Mouse (Mus musculus): ENCODE measurements around the gene Gna12. TPM values are rescaled to one million over a fixed set of nuclear protein-coding genes. Genes with fewer than 3 reads are reported as not detected.
A peak's percentile ranks its signal among the peaks of the same experiment; 100 is the strongest.

The Gna12 gene
- polyA plus RNA-seq, 1 experiment from 2014 or later: 11.0 TPM

- H3K4me1 ChIP-seq: peaks cover 33% of the 10 kb centered on the region
- 93% methylated on average over 1 of the region's 1 CpGs for WGBS
- ATAC-seq: no peak
These were observed 4.1 kb downstream of the Gna12 start for GRCm38 (mm10) chr5:140826118-140826517.

GRCm38 (mm10) chr5:140824126-140824525, 6.1 kb downstream of the Gna12 start:
- no peaks in the 10 kb centered on the region for H3K9me3 ChIP-seq (replicated peaks)
- H3K4me1 ChIP-seq: peaks cover 33% of the 10 kb centered on the region
- H3K9ac ChIP-seq: no peak overlapping the region
- no peak overlapping the region for H3K4me2 ChIP-seq
- H3K36me3 ChIP-seq (ENCODE audit: poor library complexity, severe bottlenecking): no peaks in the 10 kb centered on the region
- no peak overlapping the region for H3K4me3 ChIP-seq
- 85% methylated on average over 7 of the region's 7 CpGs for WGBS
- H3K27ac ChIP-seq: no peak overlapping the region
- H3K27me3 ChIP-seq: no peaks in the 10 kb centered on the region
- no peak for ATAC-seq

More at GRCm38 (mm10) chr5:140826118-140826517, 4.1 kb downstream of the Gna12 start:
- Histone ChIP-seq H3K27me3 (no peaks in the 10 kb centered on the region), H3K36me3 (ENCODE audit: poor library complexity, severe bottlenecking) (no peaks in the 10 kb centered on the region), H3K27ac (no peak overlapping the region), H3K4me2 (no peak overlapping the region), H3K4me3 (no peak overlapping the region), H3K9me3 (replicated peaks) (no peaks in the 10 kb centered on the region), H3K9ac (no peak overlapping the region)

GRCm38 (mm10) chr5:140823386-140823785, 6.8 kb downstream of the Gna12 start:
- H3K9ac ChIP-seq: no peak overlapping the region
- H3K9me3 ChIP-seq (replicated peaks): no peaks in the 10 kb centered on the region
- H3K4me1 ChIP-seq: peaks cover 33% of the 10 kb centered on the region
- H3K27ac ChIP-seq: no peak overlapping the region
- H3K36me3 ChIP-seq (ENCODE audit: poor library complexity, severe bottlenecking): no peaks in the 10 kb centered on the region
- no peaks in the 10 kb centered on the region for H3K27me3 ChIP-seq
- 92% methylated on average over 2 of the region's 2 CpGs for WGBS
- no peak overlapping the region for H3K4me2 ChIP-seq
- ATAC-seq: no peak
- no peak overlapping the region for H3K4me3 ChIP-seq

GRCm38 (mm10) chr5:140821951-140822350, 8.3 kb downstream of the Gna12 start:
- Histone ChIP-seq H3K27me3 (no peaks in the 10 kb centered on the region), H3K36me3 (ENCODE audit: poor library complexity, severe bottlenecking) (0 out of 2 replicates have a peak, but pooled peaks cover 4% of the 10 kb centered on the region), H3K4me3 (no peak overlapping the region), H3K4me2 (no peak overlapping the region), H3K27ac (no peak overlapping the region), H3K9me3 (replicated peaks) (no peaks in the 10 kb centered on the region; the same call in 1 of the 2 replicates), H3K9ac (no peak overlapping the region), H3K4me1 (peaks cover 19% of the 10 kb centered on the region)
- no peak for ATAC-seq
- 91% methylated on average over 4 of the region's 4 CpGs for WGBS

- Histone ChIP-seq H3K27ac (no peak overlapping the region), H3K4me2 (no peak overlapping the region), H3K4me1 (peaks cover 18% of the 10 kb centered on the region), H3K9ac (no peak overlapping the region), H3K36me3 (ENCODE audit: poor library complexity, severe bottlenecking) (0 out of 2 replicates have a peak, but pooled peaks cover 4% of the 10 kb centered on the region), H3K27me3 (no peaks in the 10 kb centered on the region), H3K4me3 (no peak overlapping the region), H3K9me3 (replicated peaks) (no peaks in the 10 kb centered on the region; the same call in 1 of the 2 replicates)
- ATAC-seq: no peak
- WGBS: 87% methylated on average over 4 of the region's 4 CpGs
These were observed 9.7 kb downstream of the Gna12 start for GRCm38 (mm10) chr5:140820539-140820938.

- 59% methylated on average over 4 of the region's 4 CpGs for WGBS
- Histone ChIP-seq H3K4me1 (peaks cover 28% of the 10 kb centered on the region), H3K9ac (no peak overlapping the region), H3K27me3 (no peaks in the 10 kb centered on the region), H3K36me3 (ENCODE audit: poor library complexity, severe bottlenecking) (0 out of 2 replicates have a peak, but pooled peaks cover 4% of the 10 kb centered on the region), H3K27ac (no peak overlapping the region), H3K9me3 (replicated peaks) (no peaks in the 10 kb centered on the region; the same call in 1 of the 2 replicates), H3K4me3 (no peak overlapping the region), H3K4me2 (no peak overlapping the region)
- no peak for ATAC-seq
These were observed 10.6 kb downstream of the Gna12 start for GRCm38 (mm10) chr5:140819594-140819993.

- H3K4me1 ChIP-seq: peaks cover 37% of the 10 kb centered on the region
- H3K9me3 ChIP-seq (replicated peaks): no peaks in the 10 kb centered on the region; the same call in 1 of the 2 replicates
- no peak overlapping the region for H3K9ac ChIP-seq
- peak overlapping the region; percentile 5 for H3K27ac ChIP-seq
- no peaks in the 10 kb centered on the region for H3K27me3 ChIP-seq
- no peak overlapping the region for H3K4me2 ChIP-seq
- 76% methylated on average over 5 of the region's 5 CpGs for WGBS
- H3K4me3 ChIP-seq: no peak overlapping the region
- no peak for ATAC-seq
- 0 out of 2 replicates have a peak, but pooled peaks cover 4% of the 10 kb centered on the region for H3K36me3 ChIP-seq (ENCODE audit: poor library complexity, severe bottlenecking)
These were observed 11.7 kb downstream of the Gna12 start for GRCm38 (mm10) chr5:140818482-140819076.

- no peak overlapping the region for H3K27ac ChIP-seq
- no peak overlapping the region for H3K4me2 ChIP-seq
- ATAC-seq: no peak
- H3K4me3 ChIP-seq: no peak overlapping the region
- 0 out of 2 replicates have a peak, but pooled peaks cover 4% of the 10 kb centered on the region for H3K36me3 ChIP-seq (ENCODE audit: poor library complexity, severe bottlenecking)
- WGBS: 87% methylated on average over 6 of the region's 6 CpGs
- H3K9ac ChIP-seq: no peak overlapping the region
- no peaks in the 10 kb centered on the region for H3K27me3 ChIP-seq
- peaks cover 52% of the 10 kb centered on the region for H3K4me1 ChIP-seq
- no peaks in the 10 kb centered on the region; the same call in 1 of the 2 replicates for H3K9me3 ChIP-seq (replicated peaks)
These were observed 13.2 kb downstream of the Gna12 start for GRCm38 (mm10) chr5:140816950-140817568.

GRCm38 (mm10) chr5:140816008-140816407, 14.2 kb downstream of the Gna12 start:
- H3K4me1 ChIP-seq: peaks cover 60% of the 10 kb centered on the region

GRCm38 (mm10) chr5:140815059-140815728, 15.0 kb downstream of the Gna12 start:
- Histone ChIP-seq H3K36me3 (ENCODE audit: poor library complexity, severe bottlenecking) (0 out of 2 replicates have a peak, but pooled peaks cover 4% of the 10 kb centered on the region), H3K27ac (peak overlapping the region; percentile 32; the same call in 1 of the 2 replicates), H3K9ac (no peak overlapping the region), H3K4me2 (no peak overlapping the region), H3K27me3 (no peaks in the 10 kb centered on the region), H3K9me3 (replicated peaks) (no peaks in the 10 kb centered on the region; the same call in 1 of the 2 replicates), H3K4me1 (peaks cover 66% of the 10 kb centered on the region), H3K4me3 (no peak overlapping the region)
- whole genome bisulfite sequencing: 16% methylated on average over 9 of the region's 9 CpGs
- no peak for ATAC-seq

More at GRCm38 (mm10) chr5:140816008-140816407, 14.2 kb downstream of the Gna12 start:
- Histone ChIP-seq H3K27me3 (no peaks in the 10 kb centered on the region), H3K9ac (no peak overlapping the region), H3K27ac (no peak overlapping the region), H3K9me3 (replicated peaks) (no peaks in the 10 kb centered on the region; the same call in 1 of the 2 replicates), H3K4me3 (no peak overlapping the region), H3K36me3 (ENCODE audit: poor library complexity, severe bottlenecking) (0 out of 2 replicates have a peak, but pooled peaks cover 4% of the 10 kb centered on the region), H3K4me2 (no peak overlapping the region)
- ATAC-seq: no peak
- 93% methylated on average over 3 of the region's 3 CpGs for WGBS

GRCm38 (mm10) chr5:140814403-140814802, 15.8 kb downstream of the Gna12 start:
- Histone ChIP-seq H3K27me3 (no peaks in the 10 kb centered on the region), H3K4me1 (peaks cover 68% of the 10 kb centered on the region), H3K9ac (no peak overlapping the region), H3K36me3 (ENCODE audit: poor library complexity, severe bottlenecking) (0 out of 2 replicates have a peak, but pooled peaks cover 4% of the 10 kb centered on the region), H3K4me2 (no peak overlapping the region), H3K27ac (no peak overlapping the region), H3K4me3 (no peak overlapping the region), H3K9me3 (replicated peaks) (no peaks in the 10 kb centered on the region; the same call in 1 of the 2 replicates)
- ATAC-seq: no peak
- WGBS: 55% methylated on average over 5 of the region's 5 CpGs

GRCm38 (mm10) chr5:140812699-140813098, 17.5 kb downstream of the Gna12 start:
- 53% methylated on average over 4 of the region's 4 CpGs for WGBS

More at GRCm38 (mm10) chr5:140812699-140813098, 17.5 kb downstream of the Gna12 start:
- Histone ChIP-seq H3K9me3 (replicated peaks) (no peaks in the 10 kb centered on the region; the same call in 1 of the 2 replicates), H3K4me3 (no peak overlapping the region), H3K36me3 (ENCODE audit: poor library complexity, severe bottlenecking) (0 out of 2 replicates have a peak, but pooled peaks cover 2% of the 10 kb centered on the region), H3K27ac (no peak overlapping the region), H3K4me1 (peaks cover 58% of the 10 kb centered on the region), H3K9ac (no peak overlapping the region), H3K27me3 (no peaks in the 10 kb centered on the region), H3K4me2 (no peak overlapping the region)
- ATAC-seq: no peak
